Mouse (Mus musculus) heart, postnatal 0 days (tissue): ENCODE measurements around the gene Edn1. TPM values are rescaled to one million over a fixed set of nuclear protein-coding genes. Genes with fewer than 3 reads are reported as not detected.

Experiments
- ATAC-seq: fragments of 200-750 bp; cut with Nextera tagmentation; 2 replicates; pipeline ENCODE4 v1.8.0; 2017; ENCODE audit warnings: low read depth, moderate number of reproducible peaks, moderate library complexity; ENCODE audit not compliant: insufficient read depth
- DNase-seq: peaks from one replicate; pipeline ENCODE4 v3.0.0-alpha.2; 2016; ENCODE audit warnings: low spot score
- H3K27ac ChIP-seq: fragments of 300-500 bp; sonication (generic); 2 replicates; pipeline ENCODE4 v1.5.1; 2014; ENCODE audit warnings: low read depth, mild to moderate bottlenecking
- H3K27me3 ChIP-seq: fragments of 300-500 bp; sonication (generic); 2 replicates; pipeline ENCODE4 v1.6.1; 2014; ENCODE audit warnings: low read length, mixed read lengths; ENCODE audit not compliant: control insufficient read depth, insufficient read depth
- H3K36me3 ChIP-seq: fragments of 300-500 bp; sonication (generic); replicated peaks from 2 replicates; pipeline ENCODE4 v1.6.1; 2014; ENCODE audit warnings: low read length, mixed read lengths; ENCODE audit not compliant: control insufficient read depth, insufficient read depth
- H3K4me1 ChIP-seq: fragments of 300-500 bp; sonication (generic); 2 replicates; pipeline ENCODE4 v1.6.1; 2014; ENCODE audit warnings: antibody characterized with exemption; ENCODE audit not compliant: control insufficient read depth, insufficient read depth
- H3K4me2 ChIP-seq: fragments of 300-500 bp; sonication (generic); 2 replicates; pipeline ENCODE4 v1.6.1; 2014; ENCODE audit warnings: low read depth, mild to moderate bottlenecking, low read length, moderate library complexity
- H3K4me3 ChIP-seq: fragments of 300-500 bp; sonication (generic); 2 replicates; pipeline ENCODE4 v1.5.1; 2014; ENCODE audit warnings: low read depth, low read length
- H3K9ac ChIP-seq: fragments of 300-500 bp; sonication (generic); replicated peaks from 2 replicates; pipeline ENCODE4 v1.6.1; 2014; ENCODE audit warnings: low read depth, low read length, mixed read lengths
- H3K9me3 ChIP-seq: fragments of 300-500 bp; sonication (generic); replicated peaks from 2 replicates; pipeline ENCODE4 v1.6.1; 2016; ENCODE audit warnings: low read length; ENCODE audit not compliant: control insufficient read depth
- CTCF ChIP-seq: IDR thresholded peaks from 2 replicates; pipeline ENCODE4 v1.5.1; 2016; ENCODE audit warnings: antibody characterized with exemption, control low read depth, low read depth
- EP300 ChIP-seq: IDR thresholded peaks from 2 replicates; pipeline ENCODE4 v1.6.1; 2016; ENCODE audit warnings: antibody characterized with exemption, low read depth
- WGBS: fragments of 180-500 bp; shearing (Covaris S2); extraction: QIAGEN DNeasy Blood & Tissue Kit; methylation state at CpG from one replicate; pipeline ENCODE4 v1.1.7; 2014; 5-methylcytosine and 5-hydroxymethylcytosine counted together
- polyA plus RNA-seq: library from polyadenylated mRNA; unstranded; fragments of >200 nt; fragmentation: Nextera tagmentation; extraction: Ambion mirVana; gene quantifications from 2 replicates; pipeline ENCODE4 v1.2.1, GENCODE M21; 2015
- total RNA-seq: library from RNA; depleted of rRNA; stranded (reverse); fragments of >200 nt; gene quantifications from 2 replicates; pipeline ENCODE4 v1.2.3, GENCODE M21; 2014; ENCODE audit warnings: low replicate concordance; rRNA removed

Gene Edn1
- total and polyA plus RNA-seq, 2 experiments from 2014 or later: 7.4 to 7.8 TPM

- no peak for ATAC-seq
- Histone ChIP-seq H3K36me3 (no peaks in the 10 kb centered on the region), H3K4me3 (no peak overlapping the region), H3K4me1 (peaks cover 7% of the 10 kb centered on the region; the same call in 1 of the 2 replicates), H3K27ac (no peak overlapping the region), H3K9ac (no peak overlapping the region), H3K9me3 (no peaks in the 10 kb centered on the region), H3K27me3 (no peaks in the 10 kb centered on the region), H3K4me2 (no peak overlapping the region)
- TF ChIP-seq EP300 (no peak), CTCF (no peak)
- WGBS: 90% methylated on average over 2 of the region's 2 CpGs
- DNase-seq: no peak
Measured at GRCm38 (mm10) chr13:42339466-42339865, 38.2 kb downstream of the Edn1 start.

DNA sequence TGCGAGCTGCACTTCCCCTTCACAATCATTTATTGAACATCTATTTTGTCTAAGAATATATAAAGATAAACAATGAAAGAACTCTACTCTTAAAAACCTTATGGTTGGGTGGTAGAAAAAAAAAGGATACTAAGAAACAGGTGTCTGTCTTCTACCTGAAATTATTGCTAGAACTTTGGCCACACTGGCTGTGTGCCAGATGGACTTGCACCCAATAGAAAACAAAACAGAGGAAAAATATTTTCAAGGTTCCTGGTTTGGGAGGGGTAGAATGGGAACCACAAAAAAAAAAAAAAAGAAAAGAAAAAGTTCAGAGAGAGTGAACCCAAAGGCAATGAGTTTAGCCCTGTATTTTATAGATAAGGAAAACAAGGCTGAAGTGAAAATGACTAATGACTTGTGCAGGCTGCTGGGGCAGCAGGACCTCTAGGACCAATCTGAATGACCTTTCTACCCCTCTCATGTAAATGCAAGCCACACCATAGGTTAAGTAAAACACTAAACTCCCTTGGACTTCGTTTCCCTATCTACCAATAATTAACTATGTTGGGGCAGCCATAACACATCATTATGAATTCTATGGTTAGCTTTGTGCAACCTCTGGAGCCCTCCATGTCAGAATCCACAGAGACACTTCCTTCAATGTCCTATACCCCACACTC is 40.7 kb downstream of the Edn1 start:
- ATAC-seq: no peak
- H3K27ac ChIP-seq: no peak overlapping the region
- 79% methylated on average over 2 of the region's 2 CpGs for WGBS
- TF ChIP-seq CTCF (no peak), EP300 (no peak)
- H3K27me3 ChIP-seq: no peaks in the 10 kb centered on the region
- no peaks in the 10 kb centered on the region for H3K9me3 ChIP-seq
- H3K4me3 ChIP-seq: no peak overlapping the region
- H3K36me3 ChIP-seq: no peaks in the 10 kb centered on the region
- no peaks in the 10 kb centered on the region; the same call in 1 of the 2 replicates for H3K4me1 ChIP-seq
- no peak overlapping the region for H3K9ac ChIP-seq
- no peak for DNase-seq
- no peak overlapping the region for H3K4me2 ChIP-seq

DNA sequence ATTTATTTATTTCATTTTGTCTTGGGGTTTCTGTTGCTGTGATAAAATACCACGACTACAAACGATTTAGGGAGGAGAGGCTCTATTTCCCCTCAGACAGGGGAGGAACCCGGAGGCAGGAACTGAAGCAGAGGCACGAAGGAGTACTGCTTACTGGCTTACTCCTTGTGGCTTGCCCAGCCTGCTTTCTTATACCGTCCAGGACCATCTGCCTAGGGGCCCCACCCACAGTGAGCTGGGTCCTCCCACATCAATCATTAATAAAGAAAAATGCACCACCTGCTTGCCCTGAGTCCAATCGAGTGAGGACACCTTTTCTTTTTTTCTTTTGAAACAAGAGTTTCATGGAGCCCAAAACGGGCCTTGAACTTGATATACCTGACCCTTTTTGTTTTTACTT is 44.2 kb downstream of the Edn1 start:
- DNase-seq: no peak
- no peak overlapping the region for H3K4me2 ChIP-seq
- 78% methylated on average over 7 of the region's 7 CpGs for WGBS
- H3K4me3 ChIP-seq: no peak overlapping the region
- no peaks in the 10 kb centered on the region; the same call in 1 of the 2 replicates for H3K4me1 ChIP-seq
- TF ChIP-seq CTCF (no peak), EP300 (no peak)
- H3K36me3 ChIP-seq: no peaks in the 10 kb centered on the region
- H3K9ac ChIP-seq: no peak overlapping the region
- H3K9me3 ChIP-seq: no peaks in the 10 kb centered on the region
- no peak overlapping the region for H3K27ac ChIP-seq
- no peaks in the 10 kb centered on the region for H3K27me3 ChIP-seq
- no peak for ATAC-seq

GRCm38 (mm10) chr13:42346414-42346813 is 45.1 kb downstream of the Edn1 start:
- 65% methylated on average over 7 of the region's 7 CpGs for WGBS
- H3K4me1 ChIP-seq: no peaks in the 10 kb centered on the region; the same call in 1 of the 2 replicates
- ATAC-seq: no peak

DNA sequence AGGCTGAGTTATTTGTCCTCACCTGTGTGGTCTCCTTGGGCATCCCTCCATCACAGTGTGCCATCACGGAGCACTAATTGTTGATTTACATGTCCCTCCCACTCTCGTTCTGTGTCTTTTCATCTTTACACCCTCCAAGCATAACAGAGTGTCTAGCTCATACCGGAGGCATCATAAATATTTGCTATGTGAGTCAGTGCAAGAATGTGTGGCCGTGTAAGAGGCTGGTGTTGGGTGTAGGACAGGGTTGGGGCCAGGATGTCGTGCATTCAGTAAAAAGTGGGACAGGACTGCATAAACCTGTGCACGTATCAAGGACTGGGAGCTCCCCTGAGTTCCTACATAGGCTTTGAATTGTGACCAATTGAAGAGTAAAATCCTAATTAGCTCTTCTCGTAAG is 50.4 kb downstream of the Edn1 start:
- WGBS: 59% methylated on average over 7 of the region's 7 CpGs
- Histone ChIP-seq H3K36me3 (no peaks in the 10 kb centered on the region), H3K9ac (no peak overlapping the region), H3K9me3 (no peaks in the 10 kb centered on the region), H3K4me1 (no peaks in the 10 kb centered on the region), H3K27me3 (no peaks in the 10 kb centered on the region), H3K27ac (no peak overlapping the region), H3K4me2 (no peak overlapping the region), H3K4me3 (no peak overlapping the region)
- no peak for DNase-seq
- ATAC-seq: no peak
- TF ChIP-seq CTCF (no peak), EP300 (no peak)

More at GRCm38 (mm10) chr13:42346414-42346813, 45.1 kb downstream of the Edn1 start:
- no peak overlapping the region for H3K4me2 ChIP-seq
- H3K4me3 ChIP-seq: no peak overlapping the region
- H3K36me3 ChIP-seq: no peaks in the 10 kb centered on the region
- H3K27ac ChIP-seq: no peak overlapping the region
- TF ChIP-seq EP300 (no peak), CTCF (no peak)
- no peak overlapping the region for H3K9ac ChIP-seq
- no peak for DNase-seq
- no peaks in the 10 kb centered on the region for H3K9me3 ChIP-seq
- no peaks in the 10 kb centered on the region for H3K27me3 ChIP-seq

Other genes starting within 250 kb of the Edn1 start
- 14.0 and 33.5 TPM in 2 replicates for gene Hivep1, start 249.5 kb upstream of the Edn1 start, total RNA-seq
- 3.7 and 4.1 TPM in 2 replicates for gene Hivep1, start 249.5 kb upstream of the Edn1 start, polyA plus RNA-seq